Mouse (Mus musculus) lung, postnatal 4 days (tissue): Measurements from ENCODE around the gene Eng.

Experiments
- DNase-seq, 2 experiments: peaks; one replicate each; pipeline ENCODE4 v3.0.0; 2021

Gene Eng

GRCm38 (mm10) chr2:32645647-32646046 is 748 bp upstream of the Eng start:
- no peak for DNase-seq

DNA sequence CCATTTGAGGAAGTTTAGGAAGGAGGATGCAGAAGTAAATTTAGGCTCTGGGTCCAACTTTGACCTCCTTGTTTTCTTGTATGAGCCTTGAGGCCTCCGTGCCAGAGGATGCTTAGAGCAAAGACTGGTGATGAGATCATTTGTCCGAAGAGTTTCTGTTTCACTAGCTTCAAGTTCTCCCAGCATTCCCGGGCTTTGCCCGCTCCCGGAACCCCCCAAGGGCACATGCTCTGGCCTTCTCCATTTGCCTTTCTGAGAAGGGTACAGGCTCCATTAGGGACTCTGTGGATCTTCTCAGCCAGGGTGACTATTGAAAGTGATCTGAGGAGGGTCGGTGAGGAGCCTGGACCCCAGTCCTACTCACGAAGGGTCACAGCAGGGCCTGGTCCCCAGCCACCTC is 971 bp downstream of the Eng start:
- DNase-seq: peak in 1 of 2 experiments; percentile 38

DNA sequence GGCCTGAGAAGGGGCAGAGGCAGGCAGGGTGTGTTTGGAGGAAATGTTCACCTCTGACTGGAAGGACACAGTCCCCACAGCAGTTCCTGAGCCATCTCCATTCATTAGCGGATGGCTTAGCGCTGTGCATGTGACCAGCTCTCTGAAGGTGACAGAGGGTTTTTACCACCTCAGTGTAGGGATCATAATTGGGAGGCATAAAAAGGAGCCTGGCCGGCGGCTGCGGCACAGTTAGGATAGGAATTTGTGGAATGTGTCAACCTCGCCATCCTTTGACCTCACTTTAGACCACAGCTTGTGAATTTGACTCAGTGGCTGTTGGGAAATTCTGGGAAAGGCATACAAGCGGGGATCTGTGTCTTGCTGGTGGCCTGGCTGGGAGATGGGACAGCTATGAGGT is 7.4 kb downstream of the Eng start:
- no peak for DNase-seq

GRCm38 (mm10) chr2:32654743-32655393 is 8.5 kb downstream of the Eng start:
- peak; percentile 59 to 74 for DNase-seq

DNA sequence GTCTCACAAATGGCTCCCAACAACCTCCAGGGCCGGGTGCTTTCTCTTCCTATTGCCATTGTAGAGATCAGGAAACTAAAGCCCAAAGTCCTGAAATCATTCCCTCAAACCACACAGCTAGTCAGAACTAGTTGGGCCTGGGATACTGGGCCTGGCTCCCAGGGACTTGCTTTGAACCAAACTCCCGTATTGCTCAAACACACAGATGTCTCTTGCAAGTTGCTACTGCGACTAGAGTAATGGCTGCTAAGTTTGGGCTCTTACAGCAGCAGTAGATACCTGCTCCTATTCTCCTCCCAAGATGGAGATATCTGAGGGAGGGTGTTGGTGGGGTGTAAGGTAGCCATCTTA is 9.0 kb downstream of the Eng start:
- no peak for DNase-seq

GRCm38 (mm10) chr2:32655826-32656225 is 9.4 kb downstream of the Eng start:
- DNase-seq: peak; percentile 70 to 84

DNA sequence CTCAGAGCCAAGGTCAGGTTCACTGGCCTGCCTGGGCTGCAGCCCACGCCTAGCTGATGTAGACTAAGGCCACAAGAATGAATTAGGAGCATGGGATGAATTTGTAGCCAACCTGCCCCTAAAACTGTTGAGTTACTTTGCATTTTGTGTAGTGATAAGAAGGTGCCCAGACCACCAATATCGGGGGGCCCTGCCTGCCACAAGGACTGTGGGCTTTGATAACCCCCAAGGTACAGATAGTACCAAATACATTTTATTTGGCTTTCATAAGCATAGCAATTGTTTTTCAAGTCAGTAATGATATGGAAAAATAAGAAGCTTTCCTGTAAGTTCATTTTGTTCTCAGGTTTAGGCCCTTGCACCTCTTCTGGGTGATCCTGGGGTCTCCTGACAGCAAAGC is 12.5 kb downstream of the Eng start:
- DNase-seq: no peak

- DNase-seq: peak; percentile 55 to 76
These were observed 15.2 kb downstream of the Eng start for GRCm38 (mm10) chr2:32661509-32662107.

DNA sequence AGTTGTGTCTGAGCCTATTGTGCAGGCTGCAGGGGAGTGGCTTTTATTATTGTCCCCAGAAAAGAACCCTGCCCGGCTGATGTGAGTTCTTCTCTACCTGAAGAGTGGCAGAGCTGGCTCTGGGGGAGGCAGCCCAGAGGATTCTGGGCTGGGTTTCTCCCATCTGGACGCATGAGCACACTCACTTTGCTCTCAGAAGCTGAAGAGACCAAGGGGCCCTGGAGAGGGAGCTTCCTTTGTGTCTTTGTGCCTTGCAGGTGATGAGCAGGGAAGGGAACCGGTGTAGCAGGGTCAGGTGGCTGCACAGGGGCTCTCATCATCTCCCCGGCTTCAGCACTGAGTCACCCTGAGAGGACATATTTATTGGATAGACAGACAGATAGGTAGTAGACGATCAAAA is 15.9 kb downstream of the Eng start:
- DNase-seq: no peak

- DNase-seq: no peak
These were observed 18.9 kb downstream of the Eng start for GRCm38 (mm10) chr2:32665345-32665744.

DNA sequence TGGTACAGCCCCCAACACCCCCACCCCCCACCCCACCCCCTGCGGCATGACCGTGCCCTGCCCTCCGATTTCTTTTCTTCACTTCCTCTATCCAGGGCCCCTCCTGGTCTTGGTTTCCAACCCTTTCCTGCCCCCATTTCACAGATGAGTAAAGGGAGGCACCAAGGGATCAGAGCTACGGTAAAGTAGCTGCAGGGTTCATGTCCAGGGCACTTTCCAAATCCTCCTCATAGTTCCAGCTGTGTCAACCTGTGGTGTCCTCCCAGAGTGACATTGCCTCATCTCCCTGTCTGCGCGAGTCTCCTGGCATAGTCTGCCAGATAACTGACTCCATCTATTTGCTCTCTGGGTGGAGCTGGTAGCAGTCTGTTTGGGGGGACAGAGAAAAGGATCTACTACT is 19.5 kb downstream of the Eng start:
- DNase-seq: no peak

DNA sequence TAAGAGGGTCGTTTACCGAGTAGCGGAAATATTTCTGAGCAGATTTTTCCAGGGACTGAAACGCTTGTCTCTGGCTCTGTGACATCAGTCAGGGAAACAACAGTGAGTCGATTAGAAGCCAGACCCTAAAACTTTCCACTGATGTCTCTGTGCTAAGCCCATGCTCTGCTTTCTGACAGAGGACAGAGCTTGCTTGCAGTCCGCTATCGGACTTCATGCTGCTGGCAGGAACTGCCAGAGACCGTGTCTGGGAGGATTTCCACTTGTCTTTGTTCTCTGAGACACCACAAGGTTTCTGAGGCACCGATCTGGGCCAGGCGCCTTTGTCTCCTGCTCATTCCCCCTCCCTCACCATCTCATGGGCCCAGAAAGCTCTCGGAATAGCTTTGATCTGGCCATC is 21.4 kb downstream of the Eng start:
- DNase-seq: no peak

DNA sequence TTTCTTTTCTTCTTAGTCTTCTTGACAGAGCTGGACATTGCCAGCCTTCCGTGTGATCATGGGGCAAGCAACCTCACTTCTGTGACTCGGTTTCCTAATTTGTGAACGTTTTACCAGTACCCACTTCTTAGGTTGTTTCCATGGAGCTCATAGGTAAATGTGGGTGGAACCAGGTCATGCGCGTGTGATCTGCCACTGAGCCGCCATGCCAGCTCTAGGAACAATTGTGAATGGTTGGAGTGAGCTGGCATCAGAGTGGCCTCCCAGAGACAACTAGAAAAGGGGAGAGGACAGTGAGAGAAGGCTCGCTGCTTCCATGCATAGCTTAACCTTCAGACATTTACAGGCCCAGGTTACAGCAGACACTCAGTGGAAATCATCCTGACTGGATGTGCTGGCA is 21.8 kb downstream of the Eng start:
- DNase-seq: no peak

DNA sequence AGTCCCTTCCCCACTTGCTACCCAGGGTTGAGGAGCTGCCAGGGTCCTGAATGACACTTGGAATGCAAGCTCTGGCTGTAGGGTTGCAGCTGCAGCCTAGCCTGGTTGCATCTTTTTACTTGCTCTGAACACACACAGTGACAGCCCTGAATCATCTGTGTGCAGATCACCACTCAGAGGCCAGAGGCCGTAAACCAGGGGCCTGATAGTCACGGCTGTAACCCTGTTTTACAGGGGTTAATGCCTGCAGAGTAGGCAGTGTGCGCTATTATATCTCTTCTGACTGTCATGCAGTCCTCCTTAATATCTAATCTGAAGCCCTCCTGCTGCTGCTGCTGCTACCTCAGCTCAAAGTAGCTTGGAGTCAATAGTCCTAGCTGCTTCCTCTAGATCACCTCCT is 23.5 kb downstream of the Eng start:
- DNase-seq: no peak

- no peak for DNase-seq
These were observed 24.8 kb downstream of the Eng start for GRCm38 (mm10) chr2:32671147-32671546.

DNA sequence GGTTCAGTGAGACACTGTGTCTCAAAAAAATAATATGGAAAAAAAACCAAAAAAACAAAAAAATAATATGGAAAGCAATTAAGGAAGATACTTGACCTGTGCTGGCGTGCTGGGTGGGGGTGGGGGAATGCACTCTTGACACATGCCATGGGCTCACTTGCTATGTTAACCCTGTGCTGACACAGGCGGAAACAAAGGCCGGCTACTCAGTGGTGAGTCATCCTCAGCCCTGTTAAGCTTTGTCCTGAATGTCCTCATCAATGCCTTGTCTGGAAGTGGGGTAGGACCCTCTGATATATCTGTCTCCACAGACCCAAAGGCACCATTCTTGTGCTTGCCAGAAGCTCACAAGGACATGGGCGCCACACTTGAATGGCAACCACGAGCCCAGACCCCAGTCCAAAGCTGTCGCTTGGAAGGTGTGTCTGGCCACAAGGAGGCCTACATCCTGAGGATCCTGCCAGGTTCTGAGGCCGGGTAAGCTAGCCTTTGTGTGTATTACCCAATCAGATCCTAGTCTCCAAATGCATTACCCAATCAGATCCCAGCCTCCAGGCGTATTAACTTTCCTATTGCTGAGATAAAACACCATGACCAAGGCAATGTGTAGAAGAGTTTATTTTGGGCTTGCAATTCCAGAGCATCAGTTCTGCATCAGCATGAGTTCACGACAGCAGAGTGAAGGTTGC is 25.7 kb downstream of the Eng start:
- no peak for DNase-seq

DNA sequence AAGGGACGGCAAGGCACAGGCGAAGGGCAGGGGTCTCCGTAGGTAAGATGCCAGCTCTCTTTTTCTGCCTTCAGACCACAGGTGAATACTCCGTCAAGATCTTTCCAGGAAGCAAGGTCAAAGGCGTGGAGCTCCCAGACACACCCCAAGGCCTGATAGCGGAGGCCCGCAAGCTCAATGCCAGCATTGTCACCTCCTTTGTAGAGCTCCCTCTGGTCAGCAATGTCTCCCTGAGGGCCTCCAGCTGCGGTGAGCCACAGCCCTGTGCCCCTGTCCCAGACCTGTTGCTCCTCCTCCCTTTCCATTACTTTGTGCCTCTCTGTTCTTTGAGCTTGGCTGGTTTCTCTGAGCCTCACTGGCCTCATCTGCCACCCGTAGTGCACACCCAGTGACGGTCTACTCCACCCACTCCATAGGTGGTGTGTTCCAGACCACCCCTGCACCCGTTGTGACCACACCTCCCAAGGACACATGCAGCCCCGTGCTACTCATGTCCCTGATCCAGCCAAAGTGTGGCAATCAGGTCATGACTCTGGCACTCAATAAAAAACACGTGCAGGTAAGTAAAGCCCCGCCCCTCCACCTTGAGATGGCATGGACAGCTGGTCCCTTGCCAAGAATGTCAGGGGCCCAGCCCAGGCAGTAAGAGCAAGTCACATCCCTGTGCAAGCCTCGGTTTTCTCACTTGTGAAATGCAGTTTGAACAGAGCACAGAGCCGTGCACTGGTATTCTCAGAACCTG is 27.0 kb downstream of the Eng start:
- DNase-seq: peak; percentile 70 to 79

DNA sequence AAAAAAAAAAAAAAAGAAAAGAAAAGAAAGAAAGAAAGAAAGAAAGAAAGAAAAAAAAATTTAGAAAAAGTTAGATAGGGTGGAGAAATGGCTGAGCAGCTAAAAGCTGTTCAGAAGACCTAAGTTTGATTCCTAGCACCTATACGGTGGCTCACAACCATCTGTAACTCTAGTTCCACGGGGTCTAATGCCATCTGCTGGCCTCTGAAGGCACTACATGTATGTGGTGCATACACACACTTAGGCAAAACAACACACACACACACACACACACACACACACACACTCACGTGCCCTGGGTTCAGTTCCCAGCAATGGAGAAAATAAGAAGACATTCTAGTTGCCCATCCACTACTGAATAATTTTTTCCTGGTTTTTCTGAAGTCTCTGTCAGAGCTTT is 30.4 kb downstream of the Eng start:
- DNase-seq: no peak

GRCm38 (mm10) chr2:32677683-32678082 is 31.3 kb downstream of the Eng start:
- no peak for DNase-seq

GRCm38 (mm10) chr2:32680051-32680451 is 33.7 kb downstream of the Eng start:
- peak in 1 of 2 experiments; percentile 52 for DNase-seq

DNA sequence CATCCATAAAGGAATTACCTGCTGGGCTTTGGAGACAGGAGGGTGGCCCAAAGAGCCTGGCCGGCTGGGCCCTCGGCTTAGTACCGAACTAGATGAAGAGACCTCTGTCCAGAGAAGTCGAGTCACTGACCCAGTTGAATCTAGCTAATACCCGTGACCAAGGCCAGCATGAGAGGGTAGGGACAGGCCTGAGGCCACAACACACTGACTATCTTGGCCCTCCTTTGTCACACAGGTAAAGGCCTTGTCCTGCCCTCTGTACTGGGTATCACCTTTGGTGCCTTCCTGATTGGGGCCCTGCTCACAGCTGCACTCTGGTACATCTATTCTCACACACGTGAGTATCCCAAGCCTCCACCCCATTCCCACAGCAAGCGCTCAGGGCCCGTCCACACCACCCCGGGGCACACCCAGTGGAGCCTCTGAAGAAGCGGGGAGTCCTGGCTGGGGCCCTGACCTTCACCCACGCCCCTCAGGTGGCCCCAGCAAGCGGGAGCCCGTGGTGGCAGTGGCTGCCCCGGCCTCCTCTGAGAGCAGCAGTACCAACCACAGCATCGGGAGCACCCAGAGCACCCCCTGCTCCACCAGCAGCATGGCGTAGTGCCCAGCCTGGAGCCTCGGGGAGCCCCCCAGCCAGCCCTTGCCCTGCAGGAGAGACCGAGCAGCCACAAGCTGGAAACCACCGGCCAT is 34.7 kb downstream of the Eng start:
- DNase-seq: peak in 1 of 2 experiments; percentile 25

DNA sequence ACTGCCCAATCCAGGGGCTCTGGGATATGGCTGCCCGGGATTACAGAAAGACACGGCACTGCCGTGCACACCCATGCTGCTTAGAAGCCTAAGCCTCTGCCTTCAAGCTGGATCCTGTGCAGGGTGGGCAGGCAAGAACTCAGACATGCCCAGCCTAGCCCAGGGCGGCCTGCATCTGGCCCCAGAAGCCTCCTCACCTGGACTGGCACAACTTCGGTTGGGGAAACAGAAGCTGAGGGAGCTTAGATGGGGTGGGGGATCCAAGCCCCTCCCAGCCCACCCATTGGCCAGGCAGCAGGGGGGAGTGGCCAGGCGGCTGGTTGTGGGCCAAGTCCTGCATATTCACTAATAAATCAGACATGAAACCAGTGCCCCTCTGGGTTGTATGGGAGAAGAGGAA is 35.4 kb downstream of the Eng start:
- peak in 1 of 2 experiments; percentile 37 for DNase-seq
